Mouse (Mus musculus): Measurements from ENCODE around the gene Adamtsl1.

- TF ChIP-seq CTCF (IDR thresholded peaks at IDR 0.05; ENCODE audit: low read depth, low read length), result no peak
- TF ChIP-seq GATA1 (IDR thresholded peaks at IDR 0.05; ENCODE audit: borderline replicate concordance, low read length), result no peak
- no peak for TF ChIP-seq POLR2AphosphoS5 (IDR thresholded peaks at IDR 0.05; ENCODE audit: insufficient replicate concordance, low read depth, low read length)
Measured at GRCm38 (mm10) chr4:86428091-86428745, 914.2 kb downstream of the Adamtsl1 start.

All from G1E (cell line).